Mouse (Mus musculus) kidney, adult 2 months (tissue): ENCODE measurements around the gene Kcnip2.

Source experiments
- CTCF ChIP-seq: fragments of 200-500 bp; conservative IDR thresholded peaks from 2 replicates; pipeline ENCODE4 v1.5.1; 2011; ENCODE audit warnings: low read depth, mild to moderate bottlenecking, control low read depth, low read length, moderate library complexity, mixed read lengths; ENCODE audit not compliant: insufficient read depth, insufficient read length
- POLR2A ChIP-seq: fragments of 200-500 bp; IDR thresholded peaks from one replicate; pipeline ENCODE4 v1.6.1; 2011; ENCODE audit warnings: low read depth, low read length, control low read depth

DNA sequence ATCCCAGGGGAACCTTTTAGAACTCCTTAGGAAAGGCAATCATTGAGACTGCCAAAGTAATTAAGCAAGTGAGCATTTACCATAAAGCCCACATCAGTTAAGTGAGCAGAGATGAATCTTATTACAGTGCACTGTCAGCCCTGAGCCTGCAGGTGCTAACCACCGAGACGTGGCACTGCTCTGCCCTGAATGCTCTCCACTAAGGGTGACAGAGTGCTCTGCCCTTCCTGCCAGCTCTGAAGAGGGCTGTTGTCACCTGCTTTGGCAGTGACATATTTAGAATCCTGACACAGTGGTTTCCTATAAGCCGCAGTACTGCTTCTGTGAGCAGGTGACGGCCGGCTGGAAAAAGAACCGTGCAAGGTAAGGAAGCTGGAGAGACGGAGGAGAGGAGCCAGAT is 38.7 kb upstream of the Kcnip2 start:
- TF ChIP-seq POLR2A (no peak), CTCF (no peak)
